Mouse (Mus musculus) thymus, postnatal 10 days (tissue): ENCODE results near the gene Prkce.

Source experiments
- DNase-seq, 2 experiments: peaks; one replicate each; pipeline ENCODE4 v3.0.0; 2021; ENCODE audit warnings: low spot score in 2 of 2

The Prkce gene

DNA sequence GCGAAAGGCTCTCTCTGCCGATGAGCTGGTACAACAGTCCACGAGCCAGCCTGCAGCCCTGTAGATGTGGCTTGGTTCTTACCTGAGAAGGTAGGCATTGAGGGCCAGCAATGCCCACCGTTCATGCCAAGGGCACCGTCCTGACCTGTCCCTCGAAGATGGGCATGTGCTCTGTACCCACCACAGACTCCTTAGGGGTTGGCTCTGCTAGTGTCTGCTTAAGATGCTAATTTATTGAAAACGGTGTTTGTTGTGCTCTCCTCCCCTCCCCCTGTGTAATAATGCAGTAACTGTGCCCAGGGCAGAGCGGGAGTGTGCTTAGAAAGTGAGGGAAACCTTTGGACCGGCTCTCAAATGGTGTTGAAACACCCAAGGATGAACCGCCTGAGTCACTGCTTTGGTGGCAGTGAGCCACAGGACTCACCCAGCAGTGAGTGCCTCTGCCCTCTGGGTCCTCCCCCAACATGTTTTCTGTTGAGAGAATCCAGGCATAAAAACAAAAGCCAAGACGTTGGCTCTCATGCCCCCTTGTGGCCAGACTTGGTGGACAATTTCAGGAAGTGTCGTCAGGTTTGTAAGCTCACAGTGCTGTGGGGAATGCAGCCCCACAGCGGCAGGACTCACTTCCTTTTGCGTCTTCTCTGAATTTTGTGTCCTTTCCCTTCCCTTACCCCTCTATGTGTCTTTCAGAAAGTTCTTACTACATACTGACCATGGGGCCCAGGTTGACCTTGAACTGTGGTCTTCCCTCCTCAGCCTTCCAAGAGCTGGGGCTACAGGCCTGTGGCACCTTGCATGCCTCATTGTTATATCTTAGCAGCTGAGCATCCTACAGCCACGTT lies 277.2 kb downstream of the Prkce start:
- peak; percentile 87 to 94 for DNase-seq

DNA sequence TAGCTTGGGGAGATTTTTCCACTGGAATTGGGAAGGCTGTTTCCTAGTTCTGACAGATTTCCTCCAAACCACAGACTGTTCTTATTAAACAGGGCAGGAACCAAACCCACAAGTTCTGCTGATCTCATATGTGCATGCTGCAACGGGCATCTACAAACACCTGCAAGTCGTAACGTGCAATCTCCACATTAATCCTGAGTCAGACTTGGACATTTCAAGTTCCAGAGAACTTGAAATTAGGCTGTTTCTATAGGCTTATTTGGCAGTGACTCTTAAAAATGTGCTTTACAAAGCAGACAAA lies 277.8 kb downstream of the Prkce start:
- no peak for DNase-seq

DNA sequence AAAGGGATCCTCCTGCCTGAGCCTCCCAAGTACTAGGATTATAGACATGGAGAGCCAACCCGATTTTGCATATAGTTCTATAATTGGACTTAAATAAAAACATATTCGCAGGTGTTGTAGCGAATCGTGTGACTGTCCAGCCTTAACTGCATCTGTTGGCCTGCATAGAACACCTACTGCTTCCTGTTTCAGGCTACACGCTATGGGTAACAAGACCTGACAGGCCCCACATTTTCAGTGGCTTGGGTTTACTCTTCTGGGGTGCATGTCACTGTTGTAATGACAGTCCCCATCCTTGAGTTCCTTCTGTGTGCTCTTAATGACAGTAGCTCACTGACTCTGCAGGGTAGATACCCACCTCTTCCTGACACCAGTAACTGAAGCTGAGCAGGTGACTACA lies 278.3 kb downstream of the Prkce start:
- no peak for DNase-seq

DNA sequence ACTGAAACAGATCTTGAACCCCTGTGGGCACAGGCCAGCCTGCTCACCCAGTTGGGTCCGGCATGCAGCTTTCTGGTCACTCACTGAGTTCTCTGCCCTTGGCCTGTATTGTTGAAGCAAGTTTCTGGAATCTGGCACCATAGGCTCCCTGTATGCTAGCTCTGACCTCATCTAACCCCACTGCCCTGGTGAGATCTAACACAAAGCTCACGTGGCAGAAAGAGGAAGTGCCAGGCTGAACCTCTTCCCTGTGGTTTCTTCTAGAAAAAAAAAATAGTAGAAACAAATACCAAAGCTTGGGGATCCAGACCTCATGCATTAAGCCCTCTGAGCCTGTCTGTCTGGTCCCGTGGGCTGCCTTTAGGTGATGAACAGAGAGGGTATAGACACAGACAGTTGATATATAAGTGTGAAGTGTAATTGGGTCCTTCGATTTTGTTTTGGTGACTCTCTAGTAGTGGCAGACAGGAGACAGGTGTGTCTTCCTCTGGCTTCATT lies 279.6 kb downstream of the Prkce start:
- no peak for DNase-seq

DNA sequence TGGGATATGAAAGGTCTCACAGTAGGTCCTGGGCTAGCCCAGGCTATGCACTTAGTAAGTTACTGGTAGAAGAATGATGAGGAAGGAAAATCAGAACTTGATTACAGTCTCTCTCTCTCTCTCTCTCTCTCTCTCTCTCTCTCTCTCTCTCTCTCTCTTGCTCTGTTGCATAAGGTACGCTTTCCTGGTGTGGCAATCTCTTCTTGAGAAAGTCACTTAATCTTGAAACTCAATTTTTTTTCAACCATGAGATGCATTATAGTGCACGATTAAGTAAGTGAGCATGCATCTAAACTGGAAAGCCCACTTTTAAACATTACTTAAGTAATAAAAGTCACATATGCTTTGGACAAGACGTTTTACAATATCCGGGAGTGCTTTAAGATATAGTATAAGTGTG lies 285.3 kb downstream of the Prkce start:
- no peak for DNase-seq

DNA sequence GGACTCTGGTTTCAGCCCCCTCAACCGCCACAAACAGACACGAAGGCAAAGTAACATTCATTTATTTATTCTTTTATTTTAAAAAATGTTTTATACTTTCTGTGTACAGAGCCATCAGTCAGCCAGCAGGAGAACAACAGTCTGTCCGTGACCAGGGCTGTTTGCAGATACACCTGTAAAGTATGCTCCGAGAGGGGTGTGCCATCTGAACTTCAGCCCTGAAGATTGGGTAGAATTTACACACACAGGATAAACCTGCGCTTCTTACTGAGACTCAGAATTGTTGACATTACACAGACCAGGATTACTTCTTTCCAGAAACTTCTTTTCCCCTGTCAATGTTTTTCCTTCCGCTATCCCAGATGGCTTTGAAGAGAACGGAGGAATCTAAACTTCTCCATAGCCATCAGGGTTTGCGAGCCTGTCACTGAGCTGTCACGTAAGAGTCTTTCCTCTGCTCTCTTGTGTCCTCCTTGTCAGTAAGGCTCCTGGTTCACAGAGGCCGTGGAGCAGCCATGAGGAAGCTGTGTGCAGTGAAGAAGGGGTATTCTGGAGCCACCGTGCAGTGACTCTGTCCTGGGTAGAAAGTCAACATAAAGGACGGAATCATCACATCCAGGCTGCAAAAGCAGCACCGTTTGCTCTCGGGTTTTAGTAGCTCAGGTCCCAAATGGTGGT lies 286.2 kb downstream of the Prkce start:
- no peak for DNase-seq

DNA sequence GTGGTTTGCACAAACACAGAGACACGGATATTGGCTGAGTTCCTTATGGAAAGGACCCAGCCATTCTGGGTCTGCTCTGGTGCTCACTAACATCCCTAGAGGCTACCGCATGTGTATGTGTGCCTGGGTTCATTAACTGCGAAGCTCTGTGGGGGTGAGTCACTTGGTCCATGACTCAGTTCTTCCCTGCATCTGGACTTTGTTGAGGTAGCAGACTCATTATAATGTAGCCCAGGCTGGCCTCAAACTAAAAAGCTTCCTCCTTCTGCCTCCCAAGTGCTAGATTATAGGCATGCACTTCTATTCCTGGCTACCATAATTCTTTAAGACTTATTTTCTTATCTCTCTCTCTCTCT lies 286.7 kb downstream of the Prkce start:
- no peak for DNase-seq

DNA sequence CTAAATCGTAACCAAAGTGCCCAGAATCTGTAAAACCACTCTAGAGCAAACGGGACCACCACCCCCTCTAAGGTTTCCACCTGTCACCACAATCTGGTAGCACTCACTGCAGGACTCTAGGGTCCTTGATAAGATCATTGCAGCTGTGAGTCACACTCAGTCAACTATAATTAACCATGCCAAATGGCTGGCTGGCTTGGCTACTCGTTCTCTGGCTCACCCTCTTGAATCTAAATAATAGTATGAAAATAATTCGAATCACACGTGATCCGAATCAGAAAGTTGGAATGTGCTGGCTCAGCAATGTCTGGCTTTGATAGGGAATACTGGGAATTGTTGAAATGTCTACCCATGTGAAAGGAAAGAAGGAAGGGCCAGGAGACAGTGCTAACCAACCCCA lies 288.9 kb downstream of the Prkce start:
- no peak for DNase-seq

DNA sequence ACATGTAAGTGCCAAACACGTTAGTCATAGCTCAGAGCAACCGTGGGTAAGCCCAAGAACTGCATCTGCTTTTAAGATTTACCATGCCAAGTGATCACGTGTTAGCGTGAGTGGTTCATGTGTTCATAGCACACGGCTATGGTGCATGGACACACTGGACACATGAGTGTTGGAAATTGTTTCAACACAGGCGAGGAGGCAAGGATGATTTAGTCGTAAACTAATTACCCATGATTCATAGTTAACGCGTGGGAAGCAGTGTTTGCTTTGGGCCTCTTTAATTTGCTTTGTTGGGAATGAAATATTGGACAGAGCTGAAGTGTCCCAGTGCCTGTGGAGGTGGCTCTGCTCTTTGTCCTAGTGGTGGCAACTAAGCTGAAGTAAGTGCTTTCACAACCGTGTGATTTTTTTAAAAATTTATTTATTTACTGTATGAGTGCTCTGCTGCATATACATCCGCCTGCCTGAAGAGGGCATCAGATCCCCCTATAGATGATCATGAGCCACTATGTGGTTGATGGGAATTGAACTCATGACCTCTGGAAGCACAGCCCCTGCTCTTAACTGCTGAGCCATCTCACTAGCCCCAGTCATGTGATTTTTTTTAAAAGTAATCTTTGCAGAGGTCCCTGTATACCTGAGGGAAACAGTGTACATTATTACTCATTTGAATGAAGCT lies 290.9 kb downstream of the Prkce start:
- no peak for DNase-seq

DNA sequence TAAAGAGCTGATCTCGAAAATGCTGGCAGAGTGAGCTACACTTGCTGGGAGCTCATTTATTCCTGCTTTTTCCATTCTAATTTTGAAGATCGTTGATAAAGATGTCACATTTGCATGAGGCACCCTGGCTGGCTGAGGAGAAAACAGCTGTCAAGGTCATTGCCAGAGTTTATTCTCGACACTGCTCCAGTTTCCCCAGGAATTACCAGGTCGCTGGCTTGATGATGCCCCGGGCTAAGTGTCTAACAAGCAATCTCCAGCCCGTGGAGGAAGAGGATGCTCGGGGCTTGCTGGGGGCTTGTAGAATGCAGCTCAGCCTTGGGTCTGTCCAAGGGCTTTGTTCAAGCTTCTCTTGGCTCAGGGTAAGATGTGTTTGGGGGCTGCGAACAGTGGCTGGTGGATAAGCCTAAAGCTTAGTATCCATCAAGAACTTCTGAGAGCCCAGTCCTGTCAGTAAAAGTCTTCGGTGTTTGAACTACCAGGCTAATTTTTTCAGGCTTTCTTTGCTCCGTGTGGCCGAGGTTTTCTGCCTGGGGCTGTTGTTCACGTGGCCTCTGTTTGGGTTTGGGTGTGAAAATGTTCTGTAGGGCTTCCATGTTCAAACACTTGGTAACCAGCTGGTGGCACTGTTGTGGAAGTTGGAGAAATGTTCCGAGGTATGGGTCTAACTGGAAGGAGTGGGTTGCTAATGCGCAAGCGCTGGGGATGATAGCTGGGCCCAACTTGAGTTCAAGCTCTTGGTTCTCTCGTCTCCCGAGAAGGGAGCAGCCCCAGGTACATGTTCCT lies 293.3 kb downstream of the Prkce start:
- no peak for DNase-seq

DNA sequence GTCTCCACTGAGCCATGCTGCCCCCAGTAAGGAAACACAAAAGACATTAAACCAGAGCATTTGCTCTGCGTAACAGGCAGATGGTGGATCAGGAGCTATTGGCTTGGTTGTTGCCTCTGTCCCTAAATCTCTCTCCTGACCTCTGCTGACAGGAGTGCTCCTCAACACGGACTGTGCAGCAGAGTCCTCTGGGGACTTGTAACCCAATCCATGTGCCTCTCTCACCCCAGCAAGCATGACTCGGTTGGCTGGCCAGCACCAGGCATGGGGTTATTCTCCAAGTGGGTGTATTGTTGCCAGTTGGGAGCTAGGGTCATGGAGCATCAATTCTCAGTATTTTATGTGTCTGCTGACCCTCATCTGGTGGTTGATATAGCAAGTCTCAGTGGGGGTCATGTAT lies 295.8 kb downstream of the Prkce start:
- no peak for DNase-seq

DNA sequence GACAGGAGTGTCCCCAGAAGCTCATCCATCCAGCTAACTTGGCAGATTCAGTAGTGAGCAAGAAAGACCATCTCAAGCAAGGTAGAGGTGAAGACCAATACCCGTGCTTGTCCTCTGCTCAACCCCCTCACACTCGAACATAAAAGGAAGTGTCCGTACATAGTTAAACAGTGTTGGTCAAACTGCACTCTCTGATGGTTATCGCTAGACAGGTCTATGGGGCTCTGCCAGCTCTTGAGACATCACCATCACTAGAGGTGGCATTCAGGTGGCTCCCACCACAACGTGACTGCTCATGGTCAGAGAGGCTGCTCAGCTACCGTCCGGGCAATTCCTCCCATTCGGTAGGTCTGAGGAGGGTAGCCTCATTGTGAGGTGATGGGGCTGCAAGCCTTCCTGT lies 296.6 kb downstream of the Prkce start:
- no peak for DNase-seq

DNA sequence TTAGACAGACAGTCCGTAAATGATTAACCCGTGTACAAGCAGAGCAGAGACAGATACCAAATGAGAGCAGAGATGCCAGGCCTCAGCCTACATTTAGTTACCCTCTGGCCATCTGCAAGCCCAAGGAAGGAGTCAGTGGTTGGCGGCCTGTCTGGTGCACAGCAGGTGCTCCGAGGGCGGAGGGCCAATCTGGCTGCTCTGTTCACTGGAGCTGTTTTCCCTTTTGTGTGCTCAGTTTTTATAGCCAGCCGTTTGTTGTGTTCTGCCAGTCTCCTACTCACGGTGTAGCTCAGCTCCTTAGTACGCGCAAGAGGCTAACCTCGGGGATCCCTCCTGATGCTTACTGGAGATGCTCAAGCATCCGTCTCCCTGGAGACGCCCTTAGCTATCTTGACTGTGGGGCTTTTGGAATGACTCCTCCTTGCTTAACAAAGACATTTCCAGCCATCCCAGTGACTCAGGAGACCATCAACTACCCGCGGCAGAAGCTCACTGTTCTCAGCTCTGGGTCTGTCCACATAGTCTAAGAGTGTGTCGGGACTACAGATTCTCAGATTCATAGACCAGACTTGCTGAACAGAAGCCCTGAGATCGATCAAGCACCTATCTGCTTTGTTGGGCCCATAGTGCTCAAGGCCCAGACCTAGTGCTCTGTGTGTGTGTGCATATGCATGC lies 297.2 kb downstream of the Prkce start:
- no peak for DNase-seq

DNA sequence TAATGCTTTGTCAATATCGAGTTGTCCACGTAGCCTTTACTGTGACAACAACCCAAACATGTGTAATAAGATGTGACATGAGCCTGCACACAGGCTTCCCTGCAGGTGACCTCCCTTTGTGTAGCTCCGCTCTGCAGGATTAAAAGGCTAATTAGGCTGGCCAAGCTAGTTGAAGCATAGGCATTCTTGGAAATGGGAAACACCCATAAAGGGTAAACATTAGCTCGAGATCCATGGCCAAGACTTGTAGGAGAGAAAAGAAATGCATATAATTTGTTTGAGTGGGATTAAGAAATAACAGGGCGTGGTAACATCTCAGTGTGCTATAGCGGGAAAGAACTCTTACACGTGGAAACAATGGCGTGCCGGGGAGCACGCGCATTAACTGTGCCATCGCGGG lies 298.3 kb downstream of the Prkce start:
- DNase-seq, result no peak

DNA sequence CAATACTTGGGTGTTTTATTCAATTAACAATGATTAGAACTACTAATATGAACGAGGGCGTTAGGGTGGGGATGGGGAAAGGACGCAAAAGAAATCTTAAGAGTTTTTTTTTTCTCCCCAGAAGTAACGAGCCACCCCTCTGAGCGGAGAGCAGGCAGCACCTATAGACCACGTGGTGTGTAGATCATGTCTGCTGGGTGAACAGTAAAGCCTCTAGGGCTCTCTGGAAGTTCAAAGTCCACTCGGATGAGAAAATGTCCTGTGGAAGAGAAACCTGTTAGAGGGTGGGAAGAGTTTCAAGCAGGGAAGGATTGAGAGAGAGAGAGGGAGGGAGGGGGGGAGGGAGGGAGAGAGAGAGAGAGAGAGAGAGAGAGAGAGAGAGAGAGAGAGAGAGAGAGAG lies 298.8 kb downstream of the Prkce start:
- DNase-seq, result no peak

DNA sequence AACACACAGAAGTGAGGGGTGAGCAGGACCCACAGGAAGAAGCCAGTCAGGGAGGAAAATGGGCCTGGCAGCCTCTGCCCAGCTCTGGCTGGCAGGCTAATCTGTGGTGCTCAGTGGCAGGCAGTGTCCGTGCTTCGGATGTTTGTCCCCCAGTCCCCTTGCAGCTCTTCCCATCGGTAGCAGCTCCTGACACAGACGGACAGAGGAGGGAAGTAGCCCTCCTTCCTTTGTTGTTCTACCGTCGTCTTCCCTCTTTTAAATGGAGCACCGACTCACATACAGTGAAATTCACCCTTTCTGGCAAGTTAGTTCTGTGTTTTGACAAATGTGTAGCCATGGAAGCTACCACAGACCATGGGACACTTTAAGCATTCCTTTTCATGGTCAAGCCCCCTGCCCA lies 299.3 kb downstream of the Prkce start:
- no peak for DNase-seq

DNA sequence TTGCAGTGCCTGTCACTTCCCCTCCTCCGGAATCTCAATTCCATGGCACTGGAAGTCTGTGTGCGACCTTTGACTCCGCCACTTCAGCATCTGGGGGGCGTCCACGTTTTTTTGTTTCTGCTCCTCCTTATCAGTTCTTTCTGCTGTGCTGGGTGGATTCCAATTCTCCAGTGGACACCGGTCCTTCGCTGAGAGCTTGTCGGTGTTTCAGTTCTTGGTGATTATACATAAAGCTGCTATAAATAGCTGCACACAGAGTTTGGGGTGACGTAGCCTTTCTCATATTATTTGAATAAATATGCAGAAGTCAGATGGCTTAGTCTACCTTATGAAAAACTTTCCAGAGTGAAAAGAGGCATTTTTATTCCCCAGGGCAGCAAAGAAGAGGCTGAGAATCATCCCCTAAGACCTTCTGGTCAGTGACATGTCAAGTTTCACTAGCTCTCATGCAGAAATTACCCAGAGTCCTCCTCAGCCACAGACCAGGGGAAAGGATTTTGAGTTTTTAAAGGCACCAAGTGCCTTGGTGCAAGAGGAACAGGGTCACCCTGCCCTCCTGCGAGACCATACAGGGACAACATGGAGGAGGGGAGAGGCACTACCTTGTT lies 299.8 kb downstream of the Prkce start:
- no peak for DNase-seq

DNA sequence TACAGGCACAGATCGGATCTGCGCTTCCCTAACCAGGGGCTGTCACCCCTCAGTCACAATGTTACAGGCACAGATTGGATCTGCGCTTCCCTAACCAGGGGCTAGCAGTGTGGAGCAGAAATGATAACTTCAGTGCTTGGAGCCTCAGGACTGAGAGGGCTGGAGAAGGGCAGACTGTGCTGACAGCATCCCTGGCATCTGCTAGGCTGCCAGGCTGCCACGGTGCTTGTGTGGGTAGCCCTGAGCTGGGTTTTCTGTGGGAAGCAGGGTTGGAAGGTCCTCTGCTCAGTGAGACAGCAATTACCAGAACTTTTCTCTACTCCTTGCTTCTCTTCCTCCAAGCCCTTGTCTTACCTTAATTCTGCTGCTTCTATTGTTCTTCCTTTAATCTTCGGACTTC lies 300.4 kb downstream of the Prkce start:
- DNase-seq, result no peak

DNA sequence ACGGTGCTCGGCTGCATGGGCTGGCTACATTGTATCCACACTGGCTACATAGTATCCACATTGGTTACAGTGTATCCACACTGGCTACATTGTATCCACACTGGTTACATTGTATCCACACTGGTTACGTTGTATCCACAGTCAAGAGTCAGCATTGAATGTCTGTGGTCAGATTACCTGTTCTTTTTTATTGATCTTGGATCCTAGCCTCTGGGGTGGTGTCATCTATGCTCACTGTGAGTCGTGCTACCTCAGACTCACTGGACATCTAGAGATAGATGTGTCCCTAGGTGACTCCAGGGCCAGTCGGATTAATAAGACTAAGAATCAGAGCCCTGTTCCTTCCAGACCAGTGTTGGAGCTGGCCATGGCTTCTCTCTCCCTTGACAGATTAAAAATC lies 302.6 kb downstream of the Prkce start:
- DNase-seq, result no peak

DNA sequence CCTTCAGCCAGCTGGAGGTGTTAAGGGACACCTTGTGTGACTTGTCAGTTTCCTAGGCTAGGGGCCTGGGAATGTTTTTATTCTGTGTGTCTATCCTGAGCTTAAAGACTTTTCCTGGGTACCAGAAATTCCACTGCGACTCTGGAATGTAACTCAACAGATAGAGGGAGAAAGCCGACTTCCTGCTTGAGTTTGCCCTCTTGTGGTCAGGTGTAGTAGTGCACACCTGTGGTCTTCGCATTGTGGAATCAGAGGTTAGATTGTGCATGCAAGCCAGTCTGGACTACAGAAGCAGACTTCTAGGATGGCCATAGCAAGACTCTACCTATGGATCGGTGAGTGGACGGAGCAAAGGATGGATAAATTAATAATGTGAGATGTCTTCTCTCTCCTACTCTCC lies 304.1 kb downstream of the Prkce start:
- peak in 1 of 2 experiments; percentile 62 for DNase-seq

DNA sequence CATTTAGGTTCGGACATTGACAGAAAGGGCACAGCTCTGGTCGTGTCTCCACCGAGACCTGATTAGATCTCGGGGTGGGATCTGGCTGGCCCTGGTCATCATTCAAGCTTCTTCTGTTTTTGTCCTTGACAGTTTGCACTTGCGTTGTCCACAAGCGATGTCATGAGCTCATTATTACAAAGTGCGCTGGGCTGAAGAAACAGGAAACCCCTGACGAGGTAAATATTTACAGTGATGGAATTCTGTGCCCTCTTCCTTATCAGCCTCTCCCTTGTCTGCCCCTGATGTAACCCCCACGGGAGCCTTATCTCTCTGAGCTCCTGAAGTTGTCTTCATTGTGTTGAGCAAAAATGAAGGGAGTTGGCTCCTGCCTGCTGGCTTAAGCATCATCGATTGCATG lies 309.1 kb downstream of the Prkce start:
- DNase-seq, result no peak
